Mouse (Mus musculus): ENCODE data around the gene Gpr39. TPM values are rescaled to one million over a fixed set of nuclear protein-coding genes. Genes with fewer than 3 reads are reported as not detected.
A peak's percentile ranks its signal among the peaks of the same experiment; 100 is the strongest.
"Not testable (repeated sequence)": the region's sequence is repeated elsewhere in the genome, so short reads cannot be mapped to it uniquely, and the experiment has no call there.

Gene Gpr39
- polyA plus RNA-seq (2015; fragmentation: Nextera tagmentation; extraction: Ambion mirVana): 3.6 TPM in 2 replicates

DNA sequence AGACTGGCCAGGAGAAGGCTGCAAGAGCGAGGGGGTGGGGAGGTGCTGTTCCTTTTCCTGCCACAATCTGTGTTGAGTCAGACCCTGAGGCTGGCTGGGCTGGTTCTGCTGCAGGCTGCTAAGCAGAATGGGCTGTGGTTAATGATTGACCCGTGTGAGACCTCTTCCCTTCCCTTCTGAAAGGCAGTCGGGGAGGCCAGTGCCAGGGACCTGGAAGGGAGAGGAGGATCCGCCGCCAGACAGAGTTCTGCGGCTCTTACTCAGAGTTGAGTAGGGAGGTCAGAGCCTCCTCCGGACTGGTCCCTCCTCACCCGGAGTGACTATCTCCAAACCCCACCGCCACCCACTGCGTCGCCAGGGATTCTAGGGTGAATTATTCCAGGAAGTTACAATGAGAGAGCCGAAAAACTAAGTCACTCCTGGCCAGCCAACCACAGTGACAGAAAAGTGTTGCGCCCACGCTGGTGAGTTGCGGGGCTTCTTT lies at the start of gene Gpr39:
Gpr39 (plus strand) TSS at position 206 of the 484 bp plus-strand sequence.
- peak; percentile 97 for ATAC-seq (replicated peaks; ENCODE audit: low FRiP score)
- peak within 1 kb of the TSS; percentile 52 for H3K4me2 ChIP-seq
- no peaks in the 10 kb centered on the region for H3K27me3 ChIP-seq
- peak within 1 kb of the TSS; percentile 37 for H3K4me3 ChIP-seq (replicated peaks)
- H3K36me3 ChIP-seq: no peaks in the 10 kb centered on the region
- H3K9ac ChIP-seq: no peak within 1 kb of the TSS
- WGBS: 31% methylated on average over 15 of the region's 15 CpGs
- H3K4me1 ChIP-seq: peaks cover 22% of the 10 kb centered on the region
- H3K9me3 ChIP-seq (replicated peaks): no peaks in the 10 kb centered on the region
- peak within 1 kb of the TSS; percentile 88 for H3K27ac ChIP-seq

- 90% methylated on average over 8 of the region's 8 CpGs for WGBS
- Histone ChIP-seq H3K9me3 (replicated peaks) (no peaks in the 10 kb centered on the region), H3K27me3 (no peaks in the 10 kb centered on the region), H3K4me1 (no peaks in the 10 kb centered on the region), H3K36me3 (no peaks in the 10 kb centered on the region), H3K27ac (no peak overlapping the region), H3K4me3 (replicated peaks) (no peak overlapping the region), H3K4me2 (no peak overlapping the region), H3K9ac (no peak overlapping the region)
- ATAC-seq (replicated peaks; ENCODE audit: low FRiP score): no peak
These were observed 37.1 kb upstream of the Gpr39 start for GRCm38 (mm10) chr1:125639501-125640253.

- Histone ChIP-seq H3K4me3 (replicated peaks) (no peak overlapping the region), H3K4me1 (no peaks in the 10 kb centered on the region), H3K27ac (no peak overlapping the region), H3K27me3 (no peaks in the 10 kb centered on the region), H3K9ac (no peak overlapping the region), H3K9me3 (replicated peaks) (no peaks in the 10 kb centered on the region), H3K4me2 (no peak overlapping the region), H3K36me3 (no peaks in the 10 kb centered on the region)
- no peak for ATAC-seq (replicated peaks; ENCODE audit: low FRiP score)
- 17% methylated on average over 1 of the region's 1 CpGs for WGBS
These were observed 33.2 kb upstream of the Gpr39 start for GRCm38 (mm10) chr1:125643643-125644042.

DNA sequence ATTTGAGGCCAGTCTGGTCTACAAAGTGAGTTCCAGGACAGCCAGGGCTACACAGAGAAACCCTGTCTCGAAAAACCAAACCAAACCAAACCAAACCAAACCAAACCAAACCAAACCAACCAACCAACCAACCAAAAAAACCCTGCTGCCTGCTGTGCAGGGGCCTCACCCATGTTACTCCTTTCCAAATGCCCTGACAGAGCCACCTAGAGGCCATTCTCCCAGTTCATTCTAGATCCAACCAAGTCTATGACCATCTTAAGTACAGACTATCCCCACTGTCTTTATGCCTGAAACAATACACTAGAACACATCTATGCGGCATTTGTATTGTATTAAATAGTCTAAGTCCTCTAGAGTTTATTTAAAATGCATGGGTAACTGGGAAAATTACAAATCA lies 30.0 kb upstream of the Gpr39 start:
- not testable (repeated sequence) for H3K27ac ChIP-seq; H3K4me3 ChIP-seq (replicated peaks); H3K4me2 ChIP-seq; H3K36me3 ChIP-seq; H3K9me3 ChIP-seq (replicated peaks); H3K4me1 ChIP-seq; H3K27me3 ChIP-seq; H3K9ac ChIP-seq; ATAC-seq (replicated peaks; ENCODE audit: low FRiP score)
- WGBS: 82% methylated on average over 2 of the region's 2 CpGs

DNA sequence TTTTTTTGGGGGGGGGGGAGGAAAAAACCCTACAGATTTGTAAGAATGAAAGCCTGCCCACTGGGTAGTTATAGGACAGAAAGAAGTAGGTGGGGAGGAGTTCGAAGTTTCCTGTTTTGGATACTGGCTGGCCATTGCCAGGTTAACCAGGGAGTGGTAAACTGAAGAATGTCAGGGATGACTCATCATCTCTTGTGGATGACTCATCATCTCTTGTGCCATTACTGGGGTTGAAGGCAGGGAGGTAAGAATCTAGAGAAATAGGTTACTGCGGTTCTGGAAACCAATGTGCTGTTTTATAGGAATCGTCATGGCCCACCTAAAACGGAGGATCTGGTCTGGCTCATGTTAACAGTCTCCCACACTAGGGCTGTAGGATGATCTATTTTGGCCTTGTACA lies 28.8 kb upstream of the Gpr39 start:
- Histone ChIP-seq H3K4me2 (no peak overlapping the region), H3K27ac (no peak overlapping the region), H3K9me3 (replicated peaks) (no peaks in the 10 kb centered on the region), H3K4me3 (replicated peaks) (no peak overlapping the region), H3K4me1 (no peaks in the 10 kb centered on the region), H3K36me3 (no peaks in the 10 kb centered on the region), H3K9ac (no peak overlapping the region), H3K27me3 (no peaks in the 10 kb centered on the region)
- ATAC-seq (replicated peaks; ENCODE audit: low FRiP score): no peak
- WGBS: 97% methylated on average over 4 of the region's 4 CpGs

- Histone ChIP-seq H3K4me1 (no peaks in the 10 kb centered on the region), H3K27me3 (no peaks in the 10 kb centered on the region), H3K9me3 (replicated peaks) (no peaks in the 10 kb centered on the region), H3K4me3 (replicated peaks) (no peak overlapping the region), H3K9ac (no peak overlapping the region), H3K36me3 (no peaks in the 10 kb centered on the region), H3K27ac (no peak overlapping the region), H3K4me2 (no peak overlapping the region)
- 84% methylated on average over 3 of the region's 3 CpGs for WGBS
- ATAC-seq (replicated peaks; ENCODE audit: low FRiP score): no peak
These were observed 27.7 kb upstream of the Gpr39 start for GRCm38 (mm10) chr1:125649056-125649455.

DNA sequence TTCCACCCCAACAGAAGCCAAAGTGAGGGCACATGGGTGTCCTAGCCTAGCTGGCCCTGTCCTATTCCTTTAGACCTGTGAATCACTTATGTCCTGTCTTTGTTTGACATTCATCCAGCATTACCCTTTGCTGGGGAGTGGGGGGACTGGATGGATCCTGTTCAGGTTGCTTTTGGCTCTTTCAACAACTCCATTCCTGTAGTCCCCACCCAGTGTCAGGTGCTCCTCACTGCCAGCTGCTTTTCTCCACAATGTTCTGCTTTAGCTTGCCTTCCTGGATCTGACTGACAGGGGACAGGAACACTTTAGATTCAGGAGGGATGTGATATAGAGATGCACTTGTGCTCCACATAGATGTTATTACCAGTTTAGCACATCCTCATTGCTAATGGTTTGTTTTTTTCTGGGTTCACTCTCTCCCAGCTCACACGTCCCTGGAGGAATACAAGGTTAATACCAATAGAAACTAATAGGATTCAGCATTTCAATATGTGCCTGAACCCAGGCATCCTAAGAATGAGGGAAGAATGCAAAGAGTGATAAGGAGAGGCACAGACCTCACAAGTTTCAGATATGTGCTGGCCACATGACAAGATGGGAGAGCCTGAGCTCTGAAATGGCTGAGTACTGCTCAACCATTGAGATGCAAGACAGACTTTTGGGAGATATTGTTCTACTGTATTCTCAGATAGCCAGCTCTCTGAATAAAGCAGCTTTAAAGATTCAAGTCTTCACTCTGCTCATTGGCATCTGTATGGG lies 23.8 kb upstream of the Gpr39 start:
- Histone ChIP-seq H3K4me3 (replicated peaks) (no peak overlapping the region), H3K4me2 (no peak overlapping the region), H3K27me3 (no peaks in the 10 kb centered on the region), H3K9ac (no peak overlapping the region), H3K36me3 (no peaks in the 10 kb centered on the region), H3K9me3 (replicated peaks) (no peaks in the 10 kb centered on the region), H3K4me1 (no peaks in the 10 kb centered on the region), H3K27ac (no peak overlapping the region)
- WGBS: 79% methylated on average over 1 of the region's 1 CpGs
- ATAC-seq (replicated peaks; ENCODE audit: low FRiP score): no peak

DNA sequence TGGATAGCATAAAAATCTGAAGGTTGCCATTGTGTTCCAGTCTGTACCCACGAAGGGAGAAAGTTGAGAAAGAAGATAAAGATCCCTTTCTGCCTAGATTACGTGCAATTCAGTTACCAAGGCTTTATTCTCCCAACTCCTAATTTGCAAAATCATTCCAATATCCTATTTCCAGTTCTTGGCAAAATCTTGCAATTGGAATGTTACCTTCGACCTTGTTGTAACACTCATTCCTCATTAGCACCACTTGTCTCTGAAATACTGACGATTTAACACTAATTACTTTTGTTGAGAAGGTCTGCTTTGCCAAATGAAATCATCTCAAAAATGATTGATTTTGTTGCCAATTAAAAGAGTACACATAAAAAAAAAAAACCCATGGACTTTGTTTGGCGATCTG lies 19.4 kb upstream of the Gpr39 start:
- no peaks in the 10 kb centered on the region for H3K27me3 ChIP-seq
- H3K4me1 ChIP-seq: no peaks in the 10 kb centered on the region
- no peak overlapping the region for H3K9ac ChIP-seq
- H3K9me3 ChIP-seq (replicated peaks): no peaks in the 10 kb centered on the region
- H3K4me3 ChIP-seq (replicated peaks): no peak overlapping the region
- no peak overlapping the region for H3K4me2 ChIP-seq
- no peaks in the 10 kb centered on the region for H3K36me3 ChIP-seq
- ATAC-seq (replicated peaks; ENCODE audit: low FRiP score): no peak
- WGBS: 80% methylated on average over 5 of the region's 5 CpGs
- no peak overlapping the region for H3K27ac ChIP-seq

GRCm38 (mm10) chr1:125660151-125660550 lies 16.6 kb upstream of the Gpr39 start:
- H3K27me3 ChIP-seq: no peaks in the 10 kb centered on the region
- no peak overlapping the region for H3K9ac ChIP-seq
- 87% methylated on average over 4 of the region's 4 CpGs for WGBS
- H3K4me1 ChIP-seq: no peaks in the 10 kb centered on the region
- H3K4me2 ChIP-seq: no peak overlapping the region
- no peak overlapping the region for H3K4me3 ChIP-seq (replicated peaks)
- ATAC-seq (replicated peaks; ENCODE audit: low FRiP score): no peak
- no peak overlapping the region for H3K27ac ChIP-seq
- no peaks in the 10 kb centered on the region for H3K9me3 ChIP-seq (replicated peaks)
- H3K36me3 ChIP-seq: no peaks in the 10 kb centered on the region

- Histone ChIP-seq H3K4me1 (no peaks in the 10 kb centered on the region), H3K9ac (no peak overlapping the region), H3K27ac (no peak overlapping the region), H3K27me3 (no peaks in the 10 kb centered on the region), H3K9me3 (replicated peaks) (no peaks in the 10 kb centered on the region), H3K36me3 (no peaks in the 10 kb centered on the region), H3K4me2 (no peak overlapping the region), H3K4me3 (replicated peaks) (no peak overlapping the region)
- WGBS: 87% methylated on average over 4 of the region's 4 CpGs
- no peak for ATAC-seq (replicated peaks; ENCODE audit: low FRiP score)
These were observed 15.9 kb upstream of the Gpr39 start for GRCm38 (mm10) chr1:125660901-125661300.

DNA sequence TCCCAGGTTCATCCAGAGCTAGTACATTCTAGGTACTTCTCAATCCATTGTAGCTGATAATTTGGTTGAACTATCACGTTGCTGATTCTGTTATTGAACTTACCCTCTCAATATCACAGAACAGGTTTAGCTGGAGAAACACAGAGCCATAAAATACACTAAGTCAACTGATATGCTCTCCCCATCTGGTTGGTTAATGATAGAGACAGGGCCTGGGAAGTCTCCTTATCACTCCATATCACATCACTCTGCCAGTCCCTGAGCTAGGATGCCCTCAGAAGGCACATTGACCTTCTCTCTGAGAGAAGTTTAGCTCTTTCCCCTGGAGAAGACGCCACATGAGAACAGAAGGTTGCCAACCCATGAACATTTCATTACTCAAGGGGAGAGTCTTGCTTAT lies 14.7 kb upstream of the Gpr39 start:
- Histone ChIP-seq H3K36me3 (no peaks in the 10 kb centered on the region), H3K4me2 (no peak overlapping the region), H3K27me3 (no peaks in the 10 kb centered on the region), H3K9ac (no peak overlapping the region), H3K4me1 (no peaks in the 10 kb centered on the region), H3K4me3 (replicated peaks) (no peak overlapping the region), H3K27ac (no peak overlapping the region), H3K9me3 (replicated peaks) (no peaks in the 10 kb centered on the region)
- ATAC-seq (replicated peaks; ENCODE audit: low FRiP score): no peak
- 90% methylated on average over 2 of the region's 2 CpGs for WGBS

GRCm38 (mm10) chr1:125662660-125663059 lies 14.1 kb upstream of the Gpr39 start:
- 85% methylated on average over 5 of the region's 5 CpGs for WGBS
- Histone ChIP-seq H3K9me3 (replicated peaks) (no peaks in the 10 kb centered on the region), H3K4me3 (replicated peaks) (no peak overlapping the region)

More at GRCm38 (mm10) chr1:125662660-125663059, 14.1 kb upstream of the Gpr39 start:
- ATAC-seq (replicated peaks; ENCODE audit: low FRiP score): no peak
- H3K27ac ChIP-seq: no peak overlapping the region
- H3K36me3 ChIP-seq: no peaks in the 10 kb centered on the region
- H3K4me2 ChIP-seq: no peak overlapping the region
- H3K27me3 ChIP-seq: no peaks in the 10 kb centered on the region
- no peak overlapping the region for H3K9ac ChIP-seq
- no peaks in the 10 kb centered on the region for H3K4me1 ChIP-seq

All from kidney, embryonic 15.5 days (tissue).